Mouse (Mus musculus): ENCODE measurements at regions not wholly inside any gene's neighbourhood (a gene's known extent, or its start where the extent isn't known, plus 50 kb on each side); places are given as distances from the start of the nearest gene placed in this dataset.

- TF ChIP-seq HCFC1 (IDR thresholded peaks at IDR 0.05; ENCODE audit: borderline replicate concordance, insufficient read depth, low read length) (no peak), MAFK (IDR thresholded peaks at IDR 0.05; ENCODE audit: insufficient read depth, low read depth, low read length) (no peak)
Measured at GRCm38 (mm10) chr1:161567826-161568225, 73.4 kb downstream of the Tnfsf18 start.

All from ES-E14 (cell line).